Mouse (Mus musculus) heart, adult 2 months (tissue): ENCODE results near the gene Ribc2. TPM values are rescaled to one million over a fixed set of nuclear protein-coding genes. Genes with fewer than 3 reads are reported as not detected.

ENCODE experiments used
- DNase-seq, 2 experiments: peaks; one replicate each; pipeline ENCODE4 v3.0.0; 2021
- H3K27ac ChIP-seq: fragments of 200-600 bp; 2 replicates; pipeline ENCODE4 v1.8.1; 2022
- H3K27me3 ChIP-seq: fragments of 200-500 bp; 2 replicates; pipeline ENCODE4 v1.6.1; 2012; ENCODE audit warnings: mild to moderate bottlenecking, low read length, inconsistent platforms, mixed read lengths; ENCODE audit not compliant: control insufficient read depth, insufficient read depth
- H3K36me3 ChIP-seq: fragments of 200-500 bp; 2 replicates; pipeline ENCODE4 v1.6.1; 2012; ENCODE audit warnings: low read length, inconsistent platforms; ENCODE audit not compliant: control insufficient read depth, insufficient read depth
- H3K4me1 ChIP-seq: fragments of 200-500 bp; 2 replicates; pipeline ENCODE4 v1.6.1; 2011; ENCODE audit warnings: low read length; ENCODE audit not compliant: control insufficient read depth, insufficient read depth
- H3K4me3 ChIP-seq: fragments of 200-600 bp; 2 replicates; pipeline ENCODE4 v1.8.1; 2022
- H3K79me2 ChIP-seq: fragments of 200-500 bp; replicated peaks from 2 replicates; pipeline ENCODE4 v1.6.1; 2012; ENCODE audit warnings: mild to moderate bottlenecking, inconsistent platforms, low read length, moderate library complexity, mixed read lengths; ENCODE audit not compliant: control insufficient read depth, insufficient read depth
- H3K9ac ChIP-seq: fragments of 200-500 bp; 2 replicates; pipeline ENCODE4 v1.6.1; 2012; ENCODE audit warnings: low read depth, mild to moderate bottlenecking, control low read depth, inconsistent platforms, low read length, mixed read lengths
- CTCF ChIP-seq: fragments of 200-600 bp; IDR thresholded peaks from 2 replicates; pipeline ENCODE4 v1.8.1; 2022; ENCODE audit warnings: antibody characterized with exemption, mild to moderate bottlenecking, moderate library complexity
- EP300 ChIP-seq: fragments of 200-500 bp; IDR thresholded peaks from 2 replicates; pipeline ENCODE4 v1.6.1; 2011; ENCODE audit warnings: low read depth, low read length, control low read depth; ENCODE audit not compliant: insufficient read depth
- POLR2A ChIP-seq: fragments of 200-500 bp; IDR thresholded peaks from 2 replicates; pipeline ENCODE4 v1.6.1; 2011; ENCODE audit warnings: mild to moderate bottlenecking, low read depth, low read length, control low read depth; ENCODE audit not compliant: insufficient read depth
- WGBS: fragments of 180-500 bp; shearing (Covaris S2); methylation state at CpG from one replicate; pipeline ENCODE4 v1.1.7; 2018; 5-methylcytosine and 5-hydroxymethylcytosine counted together
- intact Hi-C: fragments of 180-260 bp; cut with DNase I; formaldehyde crosslinking; loops from one replicate; pipeline ENCODE4 v1.15.1; 2025
- polyA plus RNA-seq: library from polyadenylated mRNA; depleted of rRNA; stranded (reverse); fragments of >200 nt; gene quantifications from 2 replicates; pipeline ENCODE4 v1.2.3, GENCODE M21; 2012; rRNA removed
- total RNA-seq, 2 experiments: library from RNA; stranded (reverse); gene quantifications; 2 replicates each; pipeline ENCODE4 v1.2.3; 2021

Gene Ribc2
- total and polyA plus RNA-seq, 3 experiments: 0.14 TPM; not detected in 2

DNA sequence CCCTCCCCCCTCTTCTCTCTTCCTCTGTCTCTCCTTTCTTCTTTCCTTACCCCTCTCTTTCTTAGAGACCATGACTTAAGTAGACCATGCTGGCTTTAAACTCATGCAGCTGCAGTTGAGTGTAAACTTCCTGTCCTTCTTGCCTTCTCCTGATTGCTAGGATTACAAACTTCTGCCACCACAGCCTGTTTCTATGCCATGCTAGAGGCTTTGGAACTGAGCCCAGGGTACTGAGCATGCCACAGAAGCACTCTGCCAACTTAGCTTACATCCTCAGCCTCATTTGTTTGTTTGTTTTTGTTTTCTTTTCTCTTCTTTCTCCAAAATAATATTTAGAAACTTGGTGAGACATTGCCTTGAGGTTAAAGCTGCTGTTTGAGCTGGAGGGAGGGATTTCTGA, 48.5 kb downstream of the Ribc2 start:
- no peaks in the 10 kb centered on the region for H3K79me2 ChIP-seq
- TF ChIP-seq EP300 (no peak), POLR2A (no peak), CTCF (no peak)
- peaks cover 6% of the 10 kb centered on the region for H3K4me1 ChIP-seq
- no peak overlapping the region; the same call in 1 of the 2 replicates for H3K27ac ChIP-seq
- no peaks in the 10 kb centered on the region for H3K27me3 ChIP-seq
- no peak for DNase-seq
- peaks cover 3% of the 10 kb centered on the region; the same call in 1 of the 2 replicates for H3K36me3 ChIP-seq
- intact Hi-C loops: no loop called here
- no peak overlapping the region for H3K9ac ChIP-seq
- H3K4me3 ChIP-seq: no peak overlapping the region

DNA sequence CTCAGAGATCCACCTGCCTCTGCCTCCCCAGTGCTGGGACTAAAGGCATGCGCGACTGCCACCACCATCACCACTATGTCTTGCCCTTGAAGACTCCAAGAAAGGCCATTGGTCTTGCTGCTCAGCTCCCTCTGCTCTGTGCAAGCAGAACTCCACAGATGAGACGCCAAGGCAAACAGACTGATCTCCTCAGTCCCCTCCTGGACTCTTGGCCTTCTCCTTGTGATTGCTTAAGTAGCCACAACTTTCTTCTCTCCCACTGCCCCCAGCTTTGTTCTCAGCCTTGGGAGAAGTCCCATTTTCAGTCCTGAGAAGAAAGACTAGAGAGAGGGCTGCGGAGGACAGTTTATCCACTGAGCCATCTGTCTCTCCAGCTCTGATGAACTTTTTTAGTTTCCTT, 50.2 kb downstream of the Ribc2 start:
- Histone ChIP-seq H3K79me2 (no peaks in the 10 kb centered on the region), H3K4me1 (peaks cover 8% of the 10 kb centered on the region), H3K4me3 (no peak overlapping the region), H3K27ac (no peak overlapping the region), H3K36me3 (peaks cover 3% of the 10 kb centered on the region; the same call in 1 of the 2 replicates), H3K27me3 (no peaks in the 10 kb centered on the region), H3K9ac (no peak overlapping the region)
- TF ChIP-seq CTCF: no peak
- no peak for TF ChIP-seq EP300
- no peak for TF ChIP-seq POLR2A
- intact Hi-C loops: no loop called here
- 80% methylated on average over 4 of the region's 4 CpGs for WGBS
- DNase-seq: peak in 1 of 2 experiments; percentile 35

DNA sequence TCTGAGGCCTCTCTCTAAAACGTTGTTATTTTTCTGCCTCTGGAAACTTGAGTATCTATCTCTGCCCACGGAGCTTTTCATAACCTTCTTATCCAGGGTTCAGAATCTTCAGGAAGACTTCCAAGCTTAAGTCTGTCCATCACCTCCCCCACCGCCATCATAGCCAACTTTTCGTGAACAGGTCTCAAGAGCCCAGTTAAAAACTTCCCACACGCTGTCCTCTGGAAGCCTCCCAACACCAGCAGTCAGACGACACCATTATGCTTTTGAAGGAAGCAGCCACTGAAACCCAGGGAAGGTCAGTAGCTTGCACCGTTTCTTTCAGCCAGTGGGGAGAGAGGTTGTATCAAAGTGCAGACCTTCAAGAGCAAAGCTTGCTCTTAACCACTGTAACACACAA, 55.0 kb downstream of the Ribc2 start:
- 15% methylated on average over 7 of the region's 7 CpGs for WGBS

DNA sequence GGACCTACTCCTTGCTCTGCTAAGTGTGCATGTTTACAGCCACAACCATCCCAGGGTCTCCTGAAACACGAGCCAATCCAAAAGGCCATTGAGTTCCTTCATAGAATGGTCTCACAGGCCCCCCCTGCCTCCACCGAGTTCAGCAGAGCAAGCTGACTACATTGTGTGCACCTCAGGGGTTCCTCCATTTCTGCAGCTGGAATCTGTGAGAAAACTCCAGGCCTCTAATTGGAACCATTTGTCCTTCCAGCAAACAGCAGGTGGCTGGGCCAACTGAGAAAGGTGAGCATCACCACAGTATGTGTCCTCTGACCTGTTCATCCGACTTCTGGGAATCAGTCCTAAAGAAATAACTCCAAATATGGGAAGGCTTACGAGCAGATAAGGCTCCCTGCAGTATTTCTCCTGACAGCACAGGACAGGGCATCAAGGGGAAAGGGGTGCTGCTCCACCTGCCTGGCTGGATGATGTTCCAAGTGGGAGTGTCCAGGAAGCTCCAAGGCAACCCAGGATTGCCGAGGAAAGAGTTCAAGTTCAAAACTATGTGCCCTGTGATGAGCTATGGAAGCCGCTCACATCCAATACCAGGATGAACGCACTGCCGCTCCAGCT, 56.4 kb downstream of the Ribc2 start:
- no peak for TF ChIP-seq CTCF
- no peak for TF ChIP-seq POLR2A
- no peak for TF ChIP-seq EP300

More for the DNA sequence above, 55.0 kb downstream of the Ribc2 start:
- Histone ChIP-seq H3K27me3 (no peaks in the 10 kb centered on the region), H3K36me3 (no peaks in the 10 kb centered on the region), H3K4me3 (no peak overlapping the region), H3K9ac (no peak overlapping the region), H3K79me2 (no peaks in the 10 kb centered on the region), H3K4me1 (peaks cover 3% of the 10 kb centered on the region), H3K27ac (no peak overlapping the region)
- DNase-seq: peak in 1 of 2 experiments; percentile 49
- TF ChIP-seq POLR2A (no peak), CTCF (no peak)
- intact Hi-C loops: no loop called here

More for the DNA sequence above, 56.4 kb downstream of the Ribc2 start:
- no peak overlapping the region for H3K4me3 ChIP-seq
- H3K79me2 ChIP-seq: no peaks in the 10 kb centered on the region
- peaks cover 3% of the 10 kb centered on the region for H3K4me1 ChIP-seq
- 56% methylated on average over 8 of the region's 8 CpGs for WGBS
- no peak for DNase-seq
- intact Hi-C loops: no loop called here
- no peaks in the 10 kb centered on the region for H3K27me3 ChIP-seq
- H3K27ac ChIP-seq: no peak overlapping the region
- H3K9ac ChIP-seq: no peak overlapping the region
- H3K36me3 ChIP-seq: no peaks in the 10 kb centered on the region

Other genes with a start within 250 kb of the Ribc2 start
- under 1 TPM; 0.11 to 0.13 TPM for gene Gm29666, start 212.0 kb upstream of the Ribc2 start, total RNA-seq
- 0.16 and 0.29 TPM in 2 replicates for gene Gm29666, start 212.0 kb upstream of the Ribc2 start, polyA plus RNA-seq
- 10 to 100 TPM; 15.5 to 16.6 TPM for gene Nup50, start 208.7 kb upstream of the Ribc2 start, total RNA-seq
- gene Nup50, start 208.7 kb upstream of the Ribc2 start, polyA plus RNA-seq: 3.8 and 5.5 TPM in 2 replicates
- 10 to 100 TPM; 28.9 to 36.1 TPM for gene 5031439G07Rik, start 143.5 kb upstream of the Ribc2 start, total RNA-seq
- 13.1 and 15.8 TPM in 2 replicates for gene 5031439G07Rik, start 143.5 kb upstream of the Ribc2 start, polyA plus RNA-seq
- not detected for gene Upk3a, start 114.9 kb upstream of the Ribc2 start, total RNA-seq
- gene Upk3a, start 114.9 kb upstream of the Ribc2 start, polyA plus RNA-seq: 0.39 TPM in 1 of 2 replicates, not detected in the other
- gene Fam118a, start 103.1 kb upstream of the Ribc2 start, total RNA-seq: 1 to 10 TPM; 6.1 to 6.3 TPM
- 4.7 and 6.3 TPM in 2 replicates for gene Fam118a, start 103.1 kb upstream of the Ribc2 start, polyA plus RNA-seq
- gene Smc1b, start 114 bp upstream of the Ribc2 start, total RNA-seq: not detected
- gene Smc1b, start 114 bp upstream of the Ribc2 start, polyA plus RNA-seq: not detected in 2 replicates
- 10 to 100 TPM; 88.9 to 96.1 TPM for gene Fbln1, start 73.9 kb downstream of the Ribc2 start, total RNA-seq
- 174 and 240 TPM in 2 replicates for gene Fbln1, start 73.9 kb downstream of the Ribc2 start, polyA plus RNA-seq
- gene Atxn10, start 204.2 kb downstream of the Ribc2 start, total RNA-seq: 10 to 100 TPM; 71.7 to 82.6 TPM
- 52.9 and 73.7 TPM in 2 replicates for gene Atxn10, start 204.2 kb downstream of the Ribc2 start, polyA plus RNA-seq